Mouse (Mus musculus) cerebellum, adult 9-11 months (tissue): Measurements from ENCODE around the gene Htr1f.
A peak's percentile ranks its signal among the peaks of the same experiment; 100 is the strongest.
"Not testable (repeated sequence)": the region's sequence is repeated elsewhere in the genome, so short reads cannot be mapped to it uniquely, and the experiment has no call there.

ENCODE experiments used
- DNase-seq: peaks from one replicate; pipeline ENCODE4 v3.0.0; 2022

Gene Htr1f

DNA sequence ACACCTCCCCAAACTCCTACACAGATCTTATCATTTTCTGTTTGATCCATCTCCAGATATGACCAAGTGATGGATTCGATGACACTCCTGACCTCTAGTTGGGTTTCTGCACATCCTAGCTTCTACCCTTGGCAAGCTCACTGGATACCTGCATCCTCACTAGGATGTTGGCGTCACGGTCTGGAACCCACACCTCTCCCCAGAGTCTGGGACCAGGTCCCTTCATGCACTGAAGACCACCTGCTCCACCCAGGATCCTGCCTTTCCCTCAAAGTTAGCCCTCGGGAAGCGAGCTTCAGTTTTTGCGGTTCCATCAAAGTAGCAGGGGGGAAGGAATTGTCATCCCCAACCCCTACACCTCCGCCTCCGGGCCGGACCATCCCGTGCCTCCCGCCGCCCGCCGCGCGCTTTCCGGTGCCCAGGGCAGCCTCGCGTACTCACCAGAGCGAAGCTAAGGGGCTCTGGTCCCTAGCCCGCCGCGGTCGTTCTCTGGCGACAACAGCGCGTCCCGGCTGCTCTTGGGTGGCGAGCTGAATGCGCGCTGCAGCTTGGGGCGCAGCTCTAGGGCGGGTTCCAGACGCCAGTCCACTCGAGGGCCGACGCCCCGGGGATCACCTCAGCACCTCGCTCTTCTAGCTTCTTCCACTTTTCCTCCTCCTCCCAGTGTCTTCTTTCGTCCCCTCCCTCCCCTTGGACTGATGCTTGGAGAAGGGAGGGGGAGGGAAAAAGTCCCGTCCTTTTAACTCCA lies at the start of gene Htr1f:
Gene Htr1f, minus strand, starts transcription at position 671 of the 748 bp plus-strand sequence.
- DNase-seq = no peak

DNA sequence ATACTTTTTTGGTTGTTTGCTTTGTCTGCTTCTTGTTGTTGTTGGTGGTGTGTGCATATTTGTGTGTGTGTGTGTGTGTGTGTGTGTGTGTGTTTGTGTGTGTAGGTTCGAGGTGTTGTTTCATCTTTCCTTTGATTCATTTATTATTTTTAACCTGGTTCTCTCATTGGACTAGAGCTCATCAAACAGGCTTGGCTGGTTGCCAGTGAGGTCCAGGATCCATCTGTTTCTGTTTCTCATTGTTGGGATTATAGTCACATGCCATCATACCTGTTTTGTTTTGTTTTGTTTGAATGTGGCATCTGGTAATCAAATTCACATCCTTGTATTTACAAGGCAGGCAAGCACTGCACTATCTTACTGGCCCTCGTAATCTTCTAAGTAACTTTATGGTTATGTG lies 34.1 kb upstream of the Htr1f start:
- DNase-seq = no peak

DNA sequence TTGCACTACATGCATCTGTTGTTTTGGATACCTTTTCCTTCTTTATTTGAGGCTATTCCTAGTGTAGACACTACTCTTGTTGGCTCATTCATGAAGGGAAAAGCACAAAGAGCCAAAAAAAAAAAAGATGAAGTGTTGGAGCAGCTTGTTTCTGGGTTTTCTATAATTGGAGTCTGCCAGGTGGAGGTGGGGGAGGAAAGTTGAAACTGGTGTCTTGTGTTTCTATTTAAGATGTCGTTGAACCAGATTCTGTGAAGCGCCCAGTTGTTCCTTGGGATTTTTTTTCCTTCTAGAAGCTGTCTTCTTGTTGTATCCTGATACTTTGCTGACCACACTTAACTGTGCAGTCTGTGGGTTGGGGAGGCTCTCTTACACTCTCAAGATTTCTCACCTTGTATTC lies 23.7 kb upstream of the Htr1f start:
- no peak for DNase-seq

DNA sequence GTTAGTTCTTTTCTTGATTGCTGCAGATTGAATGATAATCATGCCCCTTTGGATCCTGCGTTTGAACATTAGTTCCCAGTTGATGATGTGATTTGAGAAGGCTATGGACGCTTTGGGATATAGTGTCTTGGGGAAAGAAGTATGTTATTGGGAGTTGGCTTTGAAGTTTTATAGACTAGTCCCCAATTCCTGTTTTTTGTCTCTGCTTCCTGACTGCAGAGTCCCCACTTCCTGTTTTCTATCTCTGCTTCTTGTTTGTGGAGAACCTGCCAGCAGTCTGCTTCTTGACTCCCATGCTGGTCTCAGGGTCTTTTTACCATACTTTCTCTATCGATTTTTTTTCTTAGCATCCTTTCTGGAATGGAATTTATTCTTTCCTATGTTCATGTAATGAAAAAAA lies 22.2 kb upstream of the Htr1f start:
- DNase-seq = no peak

DNA sequence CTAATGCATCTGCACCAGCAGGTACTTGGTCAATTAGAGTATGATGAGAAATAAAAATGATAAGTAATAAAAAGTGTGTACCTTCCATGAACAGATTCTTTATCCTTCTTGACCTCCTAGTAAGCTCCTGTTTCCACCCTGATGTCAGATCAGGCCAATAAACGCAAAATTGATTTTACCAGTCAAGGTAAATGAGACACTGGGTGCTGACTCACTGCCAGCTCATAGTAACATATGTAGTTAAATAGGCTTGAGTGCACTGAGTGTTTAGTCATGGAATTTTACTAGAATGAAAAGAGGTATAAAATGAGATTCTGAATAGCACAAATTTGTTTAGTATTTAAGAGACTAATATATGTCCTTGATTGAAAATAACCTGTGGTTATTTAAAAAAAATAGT lies 6.6 kb upstream of the Htr1f start:
- no peak for DNase-seq

DNA sequence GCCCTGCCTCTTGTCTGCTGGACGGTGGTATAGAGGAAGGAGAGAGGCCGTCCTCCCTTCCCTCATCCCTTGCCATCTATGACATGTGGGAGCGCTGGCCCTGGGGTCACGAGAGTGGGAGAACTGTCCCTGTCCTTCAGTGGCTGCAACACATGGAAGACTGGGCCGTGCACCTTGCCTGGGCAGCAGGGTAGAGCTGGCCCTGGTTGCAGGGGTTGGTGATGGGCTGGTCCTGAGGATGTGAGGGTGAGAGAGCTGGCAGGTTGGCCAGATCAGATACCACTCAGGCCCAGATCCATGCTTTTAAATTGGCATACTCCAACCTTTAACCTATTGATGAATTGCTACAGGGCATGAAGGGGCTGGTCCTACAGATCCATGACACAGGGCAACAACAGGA lies 12.1 kb downstream of the Htr1f start:
- DNase-seq = no peak

DNA sequence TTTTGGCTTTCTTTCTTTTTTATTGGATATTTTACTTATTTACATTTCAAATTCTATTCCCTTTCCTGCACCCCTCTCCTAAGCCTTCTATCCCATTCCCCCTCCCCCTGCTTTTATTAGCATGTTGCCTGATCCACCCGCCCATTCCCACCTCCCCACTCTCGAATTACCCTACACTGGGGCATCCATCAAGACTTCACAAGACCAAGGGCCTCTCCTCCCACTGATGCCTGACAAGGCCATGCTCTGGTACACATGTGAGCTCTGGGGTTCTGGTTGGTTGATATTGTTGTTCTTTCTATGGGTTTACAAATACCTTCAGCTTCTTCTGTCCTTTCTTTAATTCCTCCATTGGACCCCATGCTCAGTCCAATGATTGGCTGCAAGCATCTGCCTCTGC lies 22.2 kb downstream of the Htr1f start:
- DNase-seq = no peak

DNA sequence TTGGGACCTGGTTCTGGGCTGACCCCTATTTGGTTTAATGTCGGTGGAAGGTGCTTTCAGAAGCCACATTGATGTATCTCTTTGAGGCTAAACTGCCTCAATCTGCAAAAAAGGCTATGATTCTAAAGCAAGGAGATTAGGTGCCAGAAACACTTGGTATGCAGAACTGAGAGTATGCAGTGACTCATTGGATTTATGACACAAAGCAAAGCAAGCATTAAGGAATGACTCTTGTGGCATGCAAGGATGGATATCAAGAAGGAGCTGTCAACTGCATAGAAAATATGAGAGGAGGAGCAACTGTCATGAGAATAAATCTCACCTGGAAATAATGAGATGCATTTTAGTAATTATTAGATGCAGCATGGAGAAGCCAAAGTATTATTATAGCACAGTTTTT lies 35.8 kb downstream of the Htr1f start:
- no peak for DNase-seq

DNA sequence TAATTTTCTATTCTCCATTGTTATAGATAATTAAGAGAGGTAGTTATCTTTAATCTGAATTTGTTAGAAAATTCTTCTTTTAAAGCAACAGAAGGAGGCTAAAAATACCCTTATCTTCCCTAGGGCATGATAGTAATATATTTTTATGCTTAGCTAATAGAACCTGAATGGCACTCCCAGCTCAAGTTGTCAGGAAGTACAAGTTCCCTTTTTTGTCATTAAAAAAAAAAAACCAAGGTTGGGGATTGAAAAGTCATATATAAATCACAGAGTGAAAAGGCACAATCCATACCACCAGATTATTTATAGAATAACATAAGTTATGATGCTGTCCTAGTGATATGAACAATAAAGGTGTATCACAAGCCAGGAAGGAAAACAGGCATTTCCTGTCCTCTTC lies 39.4 kb downstream of the Htr1f start:
- DNase-seq = no peak

DNA sequence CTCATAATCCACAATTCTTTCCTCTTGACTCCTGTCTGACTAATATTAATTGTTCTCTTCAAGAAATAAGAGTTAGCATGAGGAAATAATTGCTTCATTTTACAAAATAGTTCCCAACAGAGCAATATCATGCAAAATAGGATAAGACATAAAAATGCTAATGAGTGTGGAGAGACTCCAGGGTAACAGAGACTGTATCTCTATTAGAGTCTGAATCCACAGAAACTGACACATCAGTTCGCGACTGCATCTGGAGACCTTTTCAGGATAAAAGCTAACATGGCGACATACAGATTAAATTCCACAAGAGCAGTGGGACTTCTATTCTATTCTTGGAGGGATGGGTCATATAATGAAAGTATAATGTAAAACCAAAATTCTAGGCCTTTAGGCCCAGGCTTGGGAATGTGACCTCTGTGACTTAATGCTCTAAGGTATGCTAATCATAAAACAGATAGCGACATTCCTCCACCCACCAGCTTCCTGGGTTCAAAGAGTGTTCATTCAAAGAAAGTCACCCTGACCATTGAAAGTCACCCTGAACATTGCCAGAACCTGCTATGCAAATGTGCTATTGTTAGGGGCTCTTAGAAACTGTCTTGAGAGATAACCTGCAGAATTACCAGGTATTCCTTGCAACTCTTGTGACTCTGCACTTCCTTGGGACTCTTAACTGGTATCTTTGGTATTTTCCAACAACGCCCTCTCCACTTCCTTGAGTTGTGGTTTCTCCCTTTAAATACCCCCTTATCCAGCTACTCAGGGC lies 67.8 kb downstream of the Htr1f start:
- DNase-seq = not testable (repeated sequence)

DNA sequence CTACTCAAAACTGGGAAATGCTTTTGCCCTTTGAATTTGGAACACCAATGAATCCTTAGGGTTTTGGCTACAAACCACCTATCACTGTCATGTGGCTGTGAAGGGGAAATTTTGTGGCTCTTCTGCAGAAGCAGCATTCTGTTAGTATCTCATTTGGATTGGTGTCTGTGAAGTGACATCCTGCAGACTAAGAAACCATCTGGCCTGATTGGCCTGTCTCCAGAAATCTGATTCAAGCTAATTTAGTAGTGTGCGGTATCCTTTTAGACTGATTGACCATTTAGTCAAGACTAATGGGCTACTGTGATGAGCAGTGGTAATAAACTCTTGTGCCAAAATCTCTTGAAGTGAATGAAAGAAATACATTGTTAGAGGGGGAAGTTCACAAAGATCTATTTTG lies 76.0 kb downstream of the Htr1f start:
- DNase-seq = peak; percentile 47

DNA sequence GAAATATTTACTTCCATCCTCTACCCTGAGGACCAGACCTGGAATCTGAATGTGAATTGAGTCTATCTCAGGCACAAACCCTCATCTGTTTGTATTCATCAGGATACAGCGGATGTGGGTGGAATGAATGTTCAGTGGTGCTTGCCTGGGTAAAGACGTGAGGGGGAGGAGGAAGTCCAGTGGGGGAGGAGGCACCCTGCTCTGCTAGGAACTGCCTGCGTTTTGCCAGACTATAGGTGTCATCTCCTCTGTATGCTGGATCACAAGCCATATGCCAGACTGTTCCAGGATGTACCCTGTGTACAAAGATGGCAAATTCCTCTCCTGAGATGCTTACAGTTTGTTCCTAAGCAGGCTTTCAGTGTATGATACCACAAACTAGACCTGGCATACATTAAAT lies 83.3 kb downstream of the Htr1f start:
- DNase-seq = no peak

DNA sequence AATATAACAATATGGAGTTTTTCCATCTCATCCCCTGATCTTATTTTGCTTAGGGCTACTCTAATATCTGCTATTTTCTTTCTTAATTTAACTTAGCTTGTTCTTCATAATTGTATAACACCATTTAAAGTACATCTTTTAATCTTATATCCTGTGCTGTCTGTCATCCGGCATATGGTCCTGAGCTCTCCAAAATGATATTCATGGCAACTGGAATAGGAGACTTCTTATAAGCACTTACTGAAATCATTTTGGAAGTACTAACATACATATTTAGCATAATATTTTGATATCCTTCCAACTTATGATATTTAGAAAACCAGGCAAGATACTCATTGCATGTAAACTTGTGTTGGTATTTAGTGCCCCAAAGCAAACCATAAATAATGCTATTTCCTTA lies 86.9 kb downstream of the Htr1f start:
- DNase-seq = no peak

DNA sequence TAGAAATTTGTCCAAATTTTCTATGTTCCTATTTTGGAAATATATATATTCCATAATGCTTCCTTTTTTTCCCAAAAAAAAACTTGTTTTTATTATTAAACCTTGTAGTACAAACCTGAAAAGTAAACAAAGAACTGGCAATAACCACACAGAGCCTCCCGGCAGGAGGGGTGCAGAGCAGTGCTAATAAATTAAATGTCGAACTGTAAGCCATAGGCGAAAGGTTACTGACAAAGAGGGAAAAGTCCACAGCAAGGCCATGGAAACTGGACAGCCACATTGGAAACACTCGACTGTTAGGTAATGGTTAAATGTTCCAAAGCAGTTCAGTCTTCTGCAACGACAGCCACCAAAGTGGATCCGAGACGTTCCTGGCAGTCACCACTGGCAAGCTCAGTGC lies 87.5 kb downstream of the Htr1f start:
- no peak for DNase-seq

DNA sequence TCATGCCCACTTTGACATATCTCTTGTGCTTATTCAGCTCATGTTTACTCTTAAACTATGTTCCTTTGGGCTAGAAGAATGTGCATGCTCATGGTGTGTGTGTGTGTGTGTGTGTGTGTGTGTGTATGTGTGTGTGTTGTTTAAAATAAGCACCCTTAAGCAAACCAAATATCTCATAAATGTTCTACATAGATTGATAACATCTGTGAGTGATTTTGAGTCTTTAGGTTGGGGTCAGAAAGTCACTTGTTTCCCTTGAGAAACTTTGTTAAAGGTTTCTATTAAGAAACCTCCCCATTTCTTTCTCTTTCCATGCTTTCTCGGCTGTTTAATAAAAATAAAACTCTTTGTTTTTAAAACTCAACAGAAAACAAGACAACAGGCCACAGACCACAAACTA lies 88.1 kb downstream of the Htr1f start:
- DNase-seq = no peak

DNA sequence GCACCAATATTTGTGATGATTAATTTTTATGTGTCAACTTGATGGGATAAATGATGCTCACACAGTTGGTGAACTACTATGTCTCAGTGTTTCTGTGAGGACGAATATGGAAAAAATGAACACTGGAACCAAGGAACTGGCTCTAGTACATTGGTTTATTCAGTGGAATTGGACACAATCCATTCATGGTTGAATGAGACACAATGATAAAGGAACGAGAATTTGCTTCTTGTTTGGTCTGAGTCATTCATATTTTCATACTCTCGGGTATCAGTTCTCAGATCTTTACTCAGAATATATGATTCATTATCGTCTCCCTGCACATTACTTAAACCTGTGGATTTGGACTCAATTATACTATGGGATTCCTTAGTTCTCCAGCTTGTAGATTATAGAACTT lies 90.4 kb downstream of the Htr1f start:
- no peak for DNase-seq

DNA sequence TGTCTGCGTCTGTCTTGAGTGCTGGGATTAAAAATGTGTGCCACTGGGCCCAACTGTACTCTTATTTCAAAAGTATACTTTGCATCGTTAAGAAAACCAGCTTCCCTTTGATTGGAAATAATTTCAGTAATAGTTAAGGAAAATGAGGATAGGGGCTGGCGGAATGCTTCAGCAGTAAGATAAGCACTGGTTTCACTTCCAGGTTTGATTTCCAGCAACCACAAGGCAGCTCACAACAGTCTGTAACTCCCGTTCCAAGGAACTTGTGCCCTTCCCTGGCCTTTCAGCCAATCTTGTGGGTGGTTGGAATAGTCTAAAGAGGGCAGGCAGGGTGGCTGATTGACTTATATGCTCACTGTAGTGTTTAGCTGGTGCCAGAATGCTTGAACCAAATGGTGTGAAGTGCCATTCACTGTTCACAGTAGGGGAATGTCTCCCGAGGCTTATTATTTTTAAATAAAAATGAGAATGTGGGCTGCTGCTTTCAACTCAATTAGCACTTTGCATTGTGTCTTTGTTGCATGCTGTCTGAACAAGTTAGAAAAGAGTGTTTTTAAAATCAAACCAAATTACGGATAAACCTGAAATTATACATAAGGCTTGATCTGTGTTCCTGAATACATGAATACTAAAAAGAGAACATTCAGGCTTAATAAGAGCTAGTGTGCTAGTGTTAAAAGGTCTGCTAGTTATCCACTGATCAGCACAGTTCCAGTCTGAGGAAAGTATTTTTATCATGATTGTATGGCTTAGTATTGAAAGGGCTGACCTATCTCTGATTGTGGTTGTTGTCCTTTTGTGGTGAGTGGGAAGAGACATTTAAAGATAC lies 103.4 kb downstream of the Htr1f start:
- DNase-seq = no peak

DNA sequence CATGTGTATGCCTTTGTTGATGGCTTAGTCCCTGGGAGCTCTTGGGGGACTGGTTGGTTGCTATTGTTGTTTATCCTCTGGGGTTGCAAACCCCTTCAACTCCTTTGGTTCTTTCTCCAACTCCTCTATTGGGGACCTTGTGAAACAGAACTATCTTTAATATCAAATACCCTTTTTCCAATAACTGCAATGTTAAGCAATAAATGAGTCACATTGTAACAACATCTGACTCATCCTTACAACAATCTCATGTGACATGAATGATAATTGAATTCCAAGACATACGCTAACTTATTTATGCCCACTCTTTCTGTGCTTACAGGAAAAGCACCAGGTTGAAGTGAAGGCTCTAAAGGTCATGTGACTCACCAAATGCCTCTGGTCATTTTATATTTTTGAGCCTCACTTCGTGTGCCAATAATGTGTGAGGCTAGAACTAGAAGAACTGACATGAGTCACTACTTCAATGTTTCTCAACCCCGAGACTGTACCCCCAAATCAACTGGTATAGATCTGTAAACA lies 116.3 kb downstream of the Htr1f start:
- no peak for DNase-seq

DNA sequence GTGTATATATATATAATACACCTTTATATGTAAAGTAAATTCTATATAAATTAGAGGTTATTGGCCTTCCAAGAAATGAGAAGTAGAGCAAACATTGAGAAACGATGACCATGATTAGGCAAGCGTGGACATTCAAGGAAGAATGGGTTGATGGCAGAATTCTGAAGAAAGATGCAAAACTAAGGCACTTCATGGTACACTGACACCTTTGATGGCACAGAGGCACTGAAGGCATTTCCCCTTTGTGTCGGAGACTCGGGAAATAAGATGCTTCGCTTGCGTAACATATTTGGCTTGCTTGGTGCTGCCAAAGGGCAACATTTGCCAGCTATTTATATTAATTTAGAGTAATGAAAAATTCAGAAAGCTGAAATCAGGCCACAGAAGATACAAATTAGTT lies 118.1 kb downstream of the Htr1f start:
- DNase-seq = no peak

DNA sequence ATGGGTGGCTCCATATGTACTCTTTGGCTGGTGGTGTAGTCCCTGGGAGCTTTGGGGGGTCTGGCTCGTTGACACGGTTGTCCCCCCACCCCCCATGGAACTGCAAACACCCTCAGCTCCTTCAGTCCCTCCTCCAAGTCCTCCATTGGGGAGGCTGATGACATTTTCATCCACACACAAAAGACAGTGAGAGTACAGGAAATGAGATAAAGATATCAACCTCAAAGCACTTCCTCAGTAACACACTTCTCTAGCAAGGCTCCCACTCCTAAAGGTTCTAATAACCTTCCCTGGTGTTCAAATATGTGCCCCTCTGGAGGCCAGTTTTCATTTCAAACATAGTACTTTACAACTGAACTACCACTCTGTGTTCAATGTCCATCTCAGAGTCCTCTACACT lies 118.6 kb downstream of the Htr1f start:
- no peak for DNase-seq

DNA sequence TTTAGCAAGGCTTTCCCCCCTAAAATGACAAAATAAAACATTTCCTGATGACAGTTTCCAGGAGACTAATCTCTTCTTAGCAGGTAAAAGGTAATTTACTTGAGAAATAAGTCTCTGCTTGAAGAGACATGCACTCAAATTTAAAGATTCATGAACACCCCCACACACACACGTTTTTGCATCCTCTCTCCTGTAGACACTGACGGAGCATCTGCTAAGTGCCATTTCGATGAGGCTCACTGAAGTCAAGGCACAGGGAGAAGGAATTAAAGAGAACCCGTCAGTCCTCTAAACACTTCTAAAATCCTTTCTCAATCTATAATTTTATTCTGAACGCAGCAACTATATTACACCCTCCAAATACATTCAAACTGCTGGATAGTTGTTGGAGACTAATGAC lies 131.0 kb downstream of the Htr1f start:
- DNase-seq = no peak

DNA sequence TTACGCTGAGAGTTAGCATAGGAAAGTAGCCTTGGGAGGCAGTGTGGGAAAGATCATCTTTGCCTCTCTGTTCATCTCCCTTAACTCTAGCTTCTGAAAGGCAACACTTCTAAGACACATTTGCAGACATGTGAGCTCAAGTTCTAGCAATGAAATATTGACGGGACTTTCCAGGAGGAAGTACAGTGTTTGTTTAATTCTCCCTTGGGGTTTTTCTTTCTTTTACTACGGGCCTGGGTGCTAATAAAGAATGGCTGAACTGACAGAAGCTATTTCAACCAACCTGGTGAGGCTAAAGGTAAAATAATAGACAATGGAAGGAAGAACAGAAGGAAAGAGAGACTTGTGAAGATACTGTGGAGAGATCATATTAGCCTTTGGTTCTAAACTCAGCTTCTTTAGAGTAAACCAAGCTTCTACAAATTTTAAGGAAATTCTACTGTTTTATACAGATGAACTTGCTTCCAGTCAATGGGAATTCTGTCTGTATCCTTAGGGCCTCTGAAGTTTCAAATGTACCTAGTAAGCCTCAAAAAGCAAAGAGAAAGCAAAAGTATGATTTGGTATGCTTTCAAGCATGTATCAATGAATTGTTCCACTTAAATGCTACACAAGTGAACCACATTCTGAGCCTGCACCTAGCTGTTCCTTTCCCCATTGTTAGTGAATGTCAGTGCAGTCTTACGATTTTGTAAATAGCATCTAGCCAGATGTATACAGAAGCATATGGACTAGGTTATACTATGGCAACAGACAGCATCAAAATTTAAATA lies 131.9 kb downstream of the Htr1f start:
- DNase-seq = no peak

DNA sequence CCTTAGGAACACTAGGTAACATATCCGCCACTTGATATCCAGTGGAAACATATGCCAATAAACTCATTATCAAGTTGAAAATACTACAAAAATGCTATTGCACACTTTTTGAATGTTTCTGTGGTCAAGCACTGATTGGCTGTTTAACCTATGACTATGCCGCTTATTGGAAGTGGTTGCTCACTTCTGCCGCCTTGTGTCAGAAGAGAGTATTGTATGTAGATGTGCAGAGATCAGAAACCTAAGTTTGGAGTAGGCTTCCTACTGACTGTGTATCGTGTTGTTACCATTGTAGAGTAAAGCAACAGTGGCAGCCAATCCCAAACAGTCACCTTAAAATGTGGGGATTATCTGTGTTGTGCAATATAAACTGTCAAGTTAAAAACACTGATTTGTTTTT lies 144.0 kb downstream of the Htr1f start:
- DNase-seq = no peak
